Mouse (Mus musculus): ENCODE data around the gene C2cd4b. TPM values are rescaled to one million over a fixed set of nuclear protein-coding genes. Genes with fewer than 3 reads are reported as not detected.

The C2cd4b gene
- not detected in 2 replicates for polyA plus RNA-seq (2014; fragmentation: Nextera tagmentation; extraction: Ambion mirVana)

DNA sequence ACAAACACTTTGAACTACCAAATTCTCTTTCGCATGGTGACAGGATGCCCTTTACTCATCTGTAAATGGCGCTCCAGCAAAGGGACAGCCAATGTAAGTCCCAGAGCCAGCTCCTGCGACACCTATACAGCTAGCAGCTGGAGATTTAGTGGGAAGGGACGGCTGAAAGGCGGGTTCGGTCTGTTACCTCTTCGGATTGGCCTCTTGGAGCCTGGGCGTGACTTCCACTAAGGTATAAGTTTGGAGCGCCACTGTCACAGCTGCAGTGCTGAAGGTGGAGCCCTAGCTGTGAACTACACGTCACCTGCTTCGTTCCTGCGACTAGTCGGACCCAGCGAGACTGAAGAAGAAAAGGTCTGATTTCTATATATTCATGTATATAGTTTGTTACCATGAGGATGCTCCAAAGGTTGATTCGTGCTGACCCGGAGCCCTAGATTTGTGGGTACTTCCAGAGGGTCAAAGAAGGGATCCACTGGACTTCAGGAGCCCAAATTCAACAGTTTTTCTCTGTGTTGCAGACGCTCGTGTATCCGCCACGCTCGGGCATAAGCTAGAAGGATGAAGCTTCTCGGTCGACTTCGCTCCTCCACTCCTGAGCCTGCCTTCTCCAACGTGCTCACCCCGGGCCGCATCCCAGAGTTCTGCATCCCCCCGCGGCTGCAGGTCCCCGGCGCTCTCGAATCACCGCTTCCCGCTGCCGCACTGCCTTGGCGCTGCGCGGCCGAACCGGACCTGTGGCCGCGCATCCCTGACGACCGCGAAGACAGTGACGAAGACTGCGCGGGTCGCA, at the start of gene C2cd4b:
Gene C2cd4b (plus strand): TSS at position 275 of the 793 bp plus-strand sequence.
- H3K4me2 ChIP-seq: peak within 1 kb of the TSS; percentile 74
- peaks cover 48% of the 10 kb centered on the region for H3K27me3 ChIP-seq (replicated peaks; ENCODE audit: control insufficient read depth, insufficient read depth, low read length)
- H3K27ac ChIP-seq (ENCODE audit: low read depth, low read length): no peak within 1 kb of the TSS
- H3K9ac ChIP-seq (ENCODE audit: low read depth, low read length): 0 out of 2 replicates have a peak within 1 kb of the TSS, but pooled peaks have one; percentile 25
- H3K4me1 ChIP-seq (replicated peaks; ENCODE audit: control insufficient read depth, insufficient read depth, low read length): peaks cover 7% of the 10 kb centered on the region; the same call in 1 of the 2 replicates
- 3% methylated on average over 49 of the region's 49 CpGs for WGBS
- peak within 1 kb of the TSS; percentile 55 for H3K4me3 ChIP-seq (ENCODE audit: low read depth, low read length)
- no peak for ATAC-seq (replicated peaks; ENCODE audit: low FRiP score)
- H3K9me3 ChIP-seq (ENCODE audit: control insufficient read depth, low read length): 0 out of 2 replicates have a peak, but pooled peaks cover 3% of the 10 kb centered on the region
- DNase-seq (ENCODE audit: low spot score): peak; percentile 46
- no peaks in the 10 kb centered on the region for H3K36me3 ChIP-seq (ENCODE audit: control insufficient read depth, insufficient read depth, low read length)

DNA sequence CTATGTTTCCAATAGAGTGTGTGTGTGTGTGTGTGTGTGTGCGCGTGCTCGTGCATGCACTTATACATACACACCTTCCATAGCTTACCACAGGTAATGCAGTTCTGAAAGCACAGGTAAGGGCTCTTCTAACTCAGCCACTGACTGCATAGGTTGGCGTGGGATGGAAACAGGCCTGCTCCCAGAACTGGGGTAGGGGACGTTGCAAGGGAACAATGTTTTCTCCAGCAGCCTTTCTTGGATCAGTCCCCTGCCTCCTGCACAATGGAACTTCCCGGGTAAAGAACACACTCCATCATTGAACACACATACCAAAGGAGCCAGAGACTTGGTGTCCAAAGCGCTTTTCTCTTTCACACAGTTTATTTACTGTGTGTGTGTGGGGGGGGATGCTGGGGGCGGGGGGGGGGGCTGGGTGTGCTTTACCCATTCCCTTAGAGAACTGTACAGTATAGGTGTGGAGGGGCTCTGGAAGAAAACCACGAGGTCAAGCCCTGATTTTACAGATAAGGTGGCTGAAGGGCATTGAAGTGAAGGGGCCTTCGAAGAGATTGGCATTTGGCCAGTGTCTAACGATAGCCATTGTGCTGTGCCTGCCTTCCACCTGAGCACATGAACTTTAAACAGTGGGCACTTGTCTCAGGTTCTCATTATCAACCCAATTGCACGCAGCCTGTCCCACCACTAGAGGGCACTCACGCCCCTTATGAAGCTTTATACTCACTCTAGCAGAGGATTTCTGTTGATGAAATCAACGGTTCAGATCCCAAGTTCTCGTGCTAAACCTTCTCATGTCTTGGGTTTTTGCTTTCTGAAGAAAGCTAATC, 48.0 kb upstream of the C2cd4b start:
- DNase-seq (ENCODE audit: low spot score) (peak; percentile 45), ATAC-seq (replicated peaks; ENCODE audit: low FRiP score) (no peak)
- WGBS: 38% methylated on average over 15 of the region's 15 CpGs

DNA sequence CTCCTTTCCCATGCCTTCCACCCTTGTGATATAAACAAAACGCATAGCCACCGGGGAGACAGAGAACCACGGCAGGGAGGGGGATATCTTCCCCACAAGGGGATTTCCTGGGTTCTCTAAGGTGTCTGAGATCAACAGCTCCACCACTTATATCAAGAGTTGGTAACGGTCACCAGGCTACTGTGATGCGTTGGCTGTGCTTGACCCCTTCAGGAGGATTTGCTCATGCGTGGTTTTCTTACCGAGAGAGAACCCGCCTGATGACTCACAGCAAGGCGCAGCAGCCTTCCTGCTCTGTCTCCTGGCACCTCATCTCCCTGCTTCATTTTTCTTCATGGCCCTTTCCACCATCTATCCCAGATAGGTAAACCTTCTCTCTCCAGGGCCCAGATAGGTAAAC, 47.1 kb upstream of the C2cd4b start:
- no peaks in the 10 kb centered on the region for H3K4me1 ChIP-seq (replicated peaks; ENCODE audit: control insufficient read depth, insufficient read depth, low read length)
- 68% methylated on average over 9 of the region's 9 CpGs for WGBS

More for the DNA sequence above, 48.0 kb upstream of the C2cd4b start:
- H3K9me3 ChIP-seq (ENCODE audit: control insufficient read depth, low read length): no peaks in the 10 kb centered on the region
- H3K4me2 ChIP-seq: no peak overlapping the region
- no peaks in the 10 kb centered on the region for H3K36me3 ChIP-seq (ENCODE audit: control insufficient read depth, insufficient read depth, low read length)
- H3K27ac ChIP-seq (ENCODE audit: low read depth, low read length): no peak overlapping the region
- H3K9ac ChIP-seq (ENCODE audit: low read depth, low read length): no peak overlapping the region
- H3K4me3 ChIP-seq (ENCODE audit: low read depth, low read length): no peak overlapping the region
- no peaks in the 10 kb centered on the region for H3K4me1 ChIP-seq (replicated peaks; ENCODE audit: control insufficient read depth, insufficient read depth, low read length)
- H3K27me3 ChIP-seq (replicated peaks; ENCODE audit: control insufficient read depth, insufficient read depth, low read length): no peaks in the 10 kb centered on the region

DNA sequence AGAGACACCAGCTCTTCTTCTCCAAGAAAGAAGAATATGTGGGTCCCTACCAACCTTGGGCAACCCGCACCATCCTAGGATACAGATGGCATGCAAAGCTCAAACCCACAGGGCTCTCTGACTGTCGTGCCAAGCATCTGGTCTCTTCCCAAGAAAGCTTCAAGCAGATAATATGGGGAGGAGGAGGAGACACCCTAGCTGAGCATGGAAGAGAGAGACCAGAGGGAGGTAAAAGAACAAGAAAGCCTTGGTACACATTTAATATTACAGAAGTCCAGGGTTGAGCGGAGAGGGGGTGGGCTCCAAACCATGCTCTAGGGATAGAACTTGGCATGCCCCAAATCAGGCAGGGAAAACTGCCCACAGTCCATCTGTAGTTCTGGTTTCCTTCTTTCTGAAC, 42.2 kb upstream of the C2cd4b start:
- Histone ChIP-seq H3K4me2 (no peak overlapping the region), H3K4me1 (replicated peaks; ENCODE audit: control insufficient read depth, insufficient read depth, low read length) (no peaks in the 10 kb centered on the region), H3K9ac (ENCODE audit: low read depth, low read length) (no peak overlapping the region), H3K27me3 (replicated peaks; ENCODE audit: control insufficient read depth, insufficient read depth, low read length) (no peaks in the 10 kb centered on the region), H3K36me3 (ENCODE audit: control insufficient read depth, insufficient read depth, low read length) (no peaks in the 10 kb centered on the region), H3K9me3 (ENCODE audit: control insufficient read depth, low read length) (no peaks in the 10 kb centered on the region), H3K4me3 (ENCODE audit: low read depth, low read length) (no peak overlapping the region), H3K27ac (ENCODE audit: low read depth, low read length) (no peak overlapping the region)
- DNase-seq (ENCODE audit: low spot score): no peak
- ATAC-seq (replicated peaks; ENCODE audit: low FRiP score): no peak
- WGBS: 76% methylated on average over 3 of the region's 3 CpGs

More for the DNA sequence above, 47.1 kb upstream of the C2cd4b start:
- Histone ChIP-seq H3K9me3 (ENCODE audit: control insufficient read depth, low read length) (no peaks in the 10 kb centered on the region), H3K4me2 (no peak overlapping the region), H3K27me3 (replicated peaks; ENCODE audit: control insufficient read depth, insufficient read depth, low read length) (no peaks in the 10 kb centered on the region), H3K36me3 (ENCODE audit: control insufficient read depth, insufficient read depth, low read length) (no peaks in the 10 kb centered on the region), H3K9ac (ENCODE audit: low read depth, low read length) (no peak overlapping the region), H3K4me3 (ENCODE audit: low read depth, low read length) (no peak overlapping the region), H3K27ac (ENCODE audit: low read depth, low read length) (no peak overlapping the region)
- ATAC-seq (replicated peaks; ENCODE audit: low FRiP score): no peak
- DNase-seq (ENCODE audit: low spot score): no peak

DNA sequence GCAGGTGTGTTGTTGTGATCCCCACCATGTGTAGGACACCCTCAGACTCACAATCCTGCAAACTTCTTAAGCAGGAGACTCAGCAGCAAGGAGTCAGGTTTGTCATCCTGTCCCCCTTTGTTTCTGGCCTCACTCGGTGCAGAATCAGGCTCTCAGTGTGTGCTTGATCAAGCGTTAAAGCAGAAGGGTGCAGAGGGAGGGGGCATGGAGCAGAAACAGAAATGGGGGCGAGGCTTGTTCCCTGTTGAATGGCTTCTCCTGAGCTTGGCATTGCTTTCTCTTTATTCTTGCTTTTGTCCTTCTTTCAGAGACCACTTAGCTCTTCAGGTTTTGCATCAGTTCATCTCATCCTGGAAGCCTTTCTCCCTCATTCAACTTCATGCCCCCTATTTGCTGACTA, 40.6 kb upstream of the C2cd4b start:
- Histone ChIP-seq H3K9ac (ENCODE audit: low read depth, low read length) (no peak overlapping the region), H3K9me3 (ENCODE audit: control insufficient read depth, low read length) (no peaks in the 10 kb centered on the region), H3K4me2 (no peak overlapping the region), H3K36me3 (ENCODE audit: control insufficient read depth, insufficient read depth, low read length) (no peaks in the 10 kb centered on the region), H3K4me1 (replicated peaks; ENCODE audit: control insufficient read depth, insufficient read depth, low read length) (no peaks in the 10 kb centered on the region), H3K4me3 (ENCODE audit: low read depth, low read length) (no peak overlapping the region), H3K27ac (ENCODE audit: low read depth, low read length) (no peak overlapping the region), H3K27me3 (replicated peaks; ENCODE audit: control insufficient read depth, insufficient read depth, low read length) (no peaks in the 10 kb centered on the region)
- no peak for DNase-seq (ENCODE audit: low spot score)
- ATAC-seq (replicated peaks; ENCODE audit: low FRiP score): no peak
- WGBS: 33% methylated on average over 3 of the region's 3 CpGs

DNA sequence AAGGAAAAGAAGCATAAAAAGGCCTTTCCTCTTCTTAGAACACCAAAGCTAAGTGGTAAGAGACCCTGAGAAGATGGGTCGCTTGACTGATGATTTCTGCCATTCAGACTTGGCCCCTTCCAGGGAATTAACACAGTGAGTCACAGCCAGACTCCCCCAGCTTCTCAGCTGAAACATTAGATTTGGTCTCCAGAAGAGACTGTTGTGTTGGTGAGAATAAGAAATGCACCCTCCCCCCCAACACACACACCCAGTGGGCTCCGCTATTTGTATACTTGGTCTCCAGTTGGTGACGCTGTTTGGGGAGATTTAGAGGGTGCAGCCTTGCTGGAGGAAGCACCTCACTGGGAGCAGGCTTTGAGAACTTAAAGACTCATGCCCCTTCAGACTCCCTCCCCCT, 39.1 kb upstream of the C2cd4b start:
- no peaks in the 10 kb centered on the region for H3K36me3 ChIP-seq (ENCODE audit: control insufficient read depth, insufficient read depth, low read length)
- 73% methylated on average over 3 of the region's 3 CpGs for WGBS
- ATAC-seq (replicated peaks; ENCODE audit: low FRiP score): no peak

DNA sequence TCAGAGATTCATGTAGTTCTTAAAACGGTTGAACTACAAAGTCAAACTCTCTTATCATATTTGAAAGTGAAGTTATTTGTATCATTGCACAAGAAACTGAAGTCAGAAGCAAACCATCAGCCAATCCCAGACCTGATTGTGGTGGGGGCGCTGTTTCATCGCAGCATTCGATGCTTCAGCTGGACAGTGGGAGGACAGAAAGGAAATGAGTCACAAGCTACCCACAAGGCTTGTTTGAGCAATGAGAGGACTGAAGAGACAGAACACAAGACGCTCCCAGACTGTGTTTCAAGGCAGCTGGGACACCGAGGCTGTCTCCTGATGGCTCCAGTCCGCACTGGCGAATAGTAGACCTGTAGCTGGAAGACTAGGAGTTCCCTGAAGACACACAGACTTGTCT, 36.9 kb upstream of the C2cd4b start:
- no peaks in the 10 kb centered on the region for H3K36me3 ChIP-seq (ENCODE audit: control insufficient read depth, insufficient read depth, low read length)
- H3K9me3 ChIP-seq (ENCODE audit: control insufficient read depth, low read length): no peaks in the 10 kb centered on the region
- no peak overlapping the region for H3K4me2 ChIP-seq
- no peaks in the 10 kb centered on the region for H3K4me1 ChIP-seq (replicated peaks; ENCODE audit: control insufficient read depth, insufficient read depth, low read length)
- 64% methylated on average over 8 of the region's 8 CpGs for WGBS
- H3K27ac ChIP-seq (ENCODE audit: low read depth, low read length): no peak overlapping the region
- no peak overlapping the region for H3K9ac ChIP-seq (ENCODE audit: low read depth, low read length)
- no peak overlapping the region for H3K4me3 ChIP-seq (ENCODE audit: low read depth, low read length)
- DNase-seq (ENCODE audit: low spot score): no peak
- H3K27me3 ChIP-seq (replicated peaks; ENCODE audit: control insufficient read depth, insufficient read depth, low read length): no peaks in the 10 kb centered on the region
- ATAC-seq (replicated peaks; ENCODE audit: low FRiP score): no peak

More for the DNA sequence above, 39.1 kb upstream of the C2cd4b start:
- Histone ChIP-seq H3K27ac (ENCODE audit: low read depth, low read length) (no peak overlapping the region), H3K4me3 (ENCODE audit: low read depth, low read length) (no peak overlapping the region), H3K4me2 (no peak overlapping the region), H3K27me3 (replicated peaks; ENCODE audit: control insufficient read depth, insufficient read depth, low read length) (no peaks in the 10 kb centered on the region), H3K9ac (ENCODE audit: low read depth, low read length) (no peak overlapping the region), H3K9me3 (ENCODE audit: control insufficient read depth, low read length) (no peaks in the 10 kb centered on the region), H3K4me1 (replicated peaks; ENCODE audit: control insufficient read depth, insufficient read depth, low read length) (no peaks in the 10 kb centered on the region)
- DNase-seq (ENCODE audit: low spot score): no peak

DNA sequence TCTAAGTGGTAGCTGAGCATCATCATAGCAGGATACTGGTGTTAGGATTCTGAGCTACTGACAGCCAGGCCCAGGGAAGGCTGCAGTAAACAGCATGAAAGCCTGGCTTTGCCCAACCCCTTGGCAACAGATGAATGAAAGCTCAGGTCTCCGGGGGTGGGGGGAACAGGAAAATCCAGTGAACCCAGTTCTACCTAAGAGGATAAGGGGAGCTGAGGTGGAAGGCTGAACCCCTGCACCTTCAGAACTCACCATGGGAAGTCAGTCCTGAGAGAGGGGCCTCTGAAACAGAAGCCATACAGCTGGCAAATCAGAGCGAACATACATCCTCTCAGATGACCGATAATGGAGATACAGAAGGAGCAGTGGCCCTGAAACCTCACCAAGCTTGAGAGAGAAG, 34.0 kb upstream of the C2cd4b start:
- DNase-seq (ENCODE audit: low spot score) (no peak), ATAC-seq (replicated peaks; ENCODE audit: low FRiP score) (no peak)
- no peak overlapping the region for H3K27ac ChIP-seq (ENCODE audit: low read depth, low read length)
- whole genome bisulfite sequencing: 67% methylated on average over 3 of the region's 3 CpGs
- no peaks in the 10 kb centered on the region for H3K9me3 ChIP-seq (ENCODE audit: control insufficient read depth, low read length)
- H3K4me1 ChIP-seq (replicated peaks; ENCODE audit: control insufficient read depth, insufficient read depth, low read length): no peaks in the 10 kb centered on the region
- no peaks in the 10 kb centered on the region for H3K36me3 ChIP-seq (ENCODE audit: control insufficient read depth, insufficient read depth, low read length)
- H3K4me2 ChIP-seq: no peak overlapping the region
- no peak overlapping the region for H3K9ac ChIP-seq (ENCODE audit: low read depth, low read length)
- no peaks in the 10 kb centered on the region for H3K27me3 ChIP-seq (replicated peaks; ENCODE audit: control insufficient read depth, insufficient read depth, low read length)
- no peak overlapping the region for H3K4me3 ChIP-seq (ENCODE audit: low read depth, low read length)
